Mouse (Mus musculus): Measurements from ENCODE around the gene Dao. TPM values are rescaled to one million over a fixed set of nuclear protein-coding genes. Genes with fewer than 3 reads are reported as not detected.

Dao gene
- polyA plus RNA-seq (2015; fragmentation: Nextera tagmentation; extraction: Ambion mirVana), result not detected in 2 replicates

GRCm38 (mm10) chr5:114003542-114003941 lies at the start of gene Dao:
Dao (plus strand) TSS chr5:114003703.
- Histone ChIP-seq H3K27ac (replicated peaks) (no peak within 1 kb of the TSS), H3K36me3 (no peaks in the 10 kb centered on the region), H3K27me3 (no peaks in the 10 kb centered on the region)

DNA sequence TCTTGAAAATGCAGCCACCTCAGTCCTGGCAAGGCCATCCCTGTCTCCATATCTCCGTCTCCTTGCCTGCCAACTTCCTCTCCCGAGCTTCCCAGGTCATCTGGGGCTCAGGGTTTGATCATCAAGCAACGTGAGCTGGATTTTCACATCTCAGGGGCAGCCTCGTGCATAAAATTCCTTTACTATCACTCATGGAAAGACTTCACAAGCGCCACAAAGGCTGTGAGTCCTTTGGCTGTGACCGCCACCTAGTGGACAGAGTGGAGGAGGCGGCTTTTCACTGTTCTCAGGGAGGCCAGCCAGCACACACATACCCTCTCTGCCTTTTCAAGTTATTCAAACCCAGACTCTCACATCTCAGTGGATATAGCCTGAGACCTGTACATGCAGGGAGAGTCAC lies 49.1 kb upstream of the Dao start:
- H3K9ac ChIP-seq, result no peak overlapping the region
- H3K4me1 ChIP-seq (replicated peaks), result peaks cover 18% of the 10 kb centered on the region; the same call in 1 of the 2 replicates
- H3K4me3 ChIP-seq, result no peak overlapping the region
- ATAC-seq (ENCODE audit: low read depth), result peak; percentile 44; the same call in 1 of the 2 replicates
- H3K27me3 ChIP-seq, result no peaks in the 10 kb centered on the region
- no peaks in the 10 kb centered on the region for H3K9me3 ChIP-seq
- H3K4me2 ChIP-seq, result no peak overlapping the region
- peaks cover 72% of the 10 kb centered on the region for H3K36me3 ChIP-seq
- WGBS, result 13% methylated on average over 7 of the region's 7 CpGs
- H3K27ac ChIP-seq (replicated peaks), result peak overlapping the region; percentile 49; the same call in 1 of the 2 replicates

More at GRCm38 (mm10) chr5:114003542-114003941, at the start of gene Dao:
- peaks cover 10% of the 10 kb centered on the region for H3K4me1 ChIP-seq (replicated peaks)
- no peaks in the 10 kb centered on the region for H3K9me3 ChIP-seq
- no peak within 1 kb of the TSS for H3K9ac ChIP-seq
- no peak within 1 kb of the TSS for H3K4me2 ChIP-seq
- no peak for ATAC-seq (ENCODE audit: low read depth)
- 65% methylated on average over 5 of the region's 5 CpGs for WGBS
- H3K4me3 ChIP-seq, result no peak within 1 kb of the TSS

DNA sequence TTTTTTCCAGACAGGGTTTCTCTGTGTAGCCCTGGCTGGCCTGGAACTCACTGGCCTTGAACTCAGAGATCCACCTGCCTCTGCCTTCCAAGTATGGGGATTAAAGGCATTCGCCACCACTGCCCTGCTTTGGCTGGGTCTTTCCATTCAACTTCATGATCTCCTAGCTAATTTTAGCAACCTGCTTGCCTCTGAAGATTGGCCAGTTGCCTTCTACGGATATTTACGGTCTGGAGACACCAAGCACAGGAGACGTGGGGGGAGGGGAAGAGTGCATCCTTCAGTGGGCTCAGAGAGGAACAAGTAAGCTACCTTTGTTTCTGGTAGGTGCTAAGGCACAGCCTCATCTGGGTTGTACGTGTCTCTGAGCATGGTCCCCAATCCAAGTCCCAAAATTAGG lies 48.2 kb upstream of the Dao start:
- WGBS, result 91% methylated on average over 5 of the region's 5 CpGs
- Histone ChIP-seq H3K36me3 (peaks cover 64% of the 10 kb centered on the region), H3K9ac (no peak overlapping the region), H3K4me1 (replicated peaks) (peaks cover 18% of the 10 kb centered on the region; the same call in 1 of the 2 replicates), H3K4me3 (no peak overlapping the region), H3K4me2 (no peak overlapping the region), H3K27me3 (no peaks in the 10 kb centered on the region), H3K27ac (replicated peaks) (no peak overlapping the region), H3K9me3 (no peaks in the 10 kb centered on the region)
- ATAC-seq (ENCODE audit: low read depth), result no peak

DNA sequence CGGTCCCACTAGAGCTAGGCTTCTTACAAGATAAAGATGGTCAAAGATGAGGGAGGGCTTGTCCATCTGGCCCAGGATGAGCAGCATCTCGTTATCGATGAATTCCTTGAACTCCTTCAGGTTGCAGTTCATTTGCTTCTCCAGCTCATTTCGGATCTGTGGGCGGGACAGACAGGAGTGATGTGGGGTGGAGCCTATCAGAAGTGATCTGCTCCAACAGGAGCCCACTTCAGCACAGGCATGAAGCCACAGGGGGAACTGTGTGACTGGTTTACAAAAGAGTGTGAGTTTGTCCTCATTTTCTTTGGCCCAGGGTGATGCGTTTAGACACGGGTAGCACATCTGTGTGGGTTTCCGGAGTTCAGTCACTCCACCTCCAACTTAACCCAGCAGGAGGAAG lies 47.8 kb upstream of the Dao start:
- Histone ChIP-seq H3K36me3 (peaks cover 64% of the 10 kb centered on the region), H3K4me1 (replicated peaks) (peaks cover 16% of the 10 kb centered on the region; the same call in 1 of the 2 replicates), H3K4me3 (no peak overlapping the region), H3K27ac (replicated peaks) (no peak overlapping the region), H3K27me3 (no peaks in the 10 kb centered on the region), H3K9ac (no peak overlapping the region), H3K4me2 (no peak overlapping the region), H3K9me3 (no peaks in the 10 kb centered on the region)
- WGBS, result 91% methylated on average over 8 of the region's 8 CpGs
- ATAC-seq (ENCODE audit: low read depth), result no peak

GRCm38 (mm10) chr5:113956510-113956909 lies 47.0 kb upstream of the Dao start:
- Histone ChIP-seq H3K4me1 (replicated peaks) (peaks cover 8% of the 10 kb centered on the region; the same call in 1 of the 2 replicates), H3K9ac (no peak overlapping the region), H3K27me3 (no peaks in the 10 kb centered on the region), H3K4me2 (no peak overlapping the region), H3K9me3 (no peaks in the 10 kb centered on the region), H3K27ac (replicated peaks) (no peak overlapping the region), H3K4me3 (no peak overlapping the region), H3K36me3 (peaks cover 64% of the 10 kb centered on the region)
- 0% methylated on average over 4 of the region's 4 CpGs for WGBS
- peak; percentile 32; the same call in 1 of the 2 replicates for ATAC-seq (ENCODE audit: low read depth)

DNA sequence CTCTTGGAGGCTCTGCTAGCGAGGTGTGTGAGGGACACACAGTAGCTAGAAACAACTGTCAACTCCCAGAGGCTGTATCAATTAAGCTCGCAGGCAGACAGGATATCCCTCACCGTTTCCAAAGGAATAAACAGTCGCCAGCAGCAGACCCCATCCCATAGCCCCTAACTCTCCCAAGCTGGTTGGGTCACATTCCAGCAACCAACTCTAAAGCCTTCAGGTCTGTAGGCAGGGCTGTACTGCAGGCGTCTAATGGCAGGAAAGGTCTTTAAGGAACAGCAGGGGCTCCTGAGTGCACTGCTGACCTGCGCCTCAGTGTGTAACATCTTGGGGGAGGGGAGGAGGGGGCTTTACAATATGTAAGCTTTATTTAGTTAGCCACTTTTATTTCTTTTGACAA lies 44.5 kb upstream of the Dao start:
- H3K9me3 ChIP-seq, result no peaks in the 10 kb centered on the region

DNA sequence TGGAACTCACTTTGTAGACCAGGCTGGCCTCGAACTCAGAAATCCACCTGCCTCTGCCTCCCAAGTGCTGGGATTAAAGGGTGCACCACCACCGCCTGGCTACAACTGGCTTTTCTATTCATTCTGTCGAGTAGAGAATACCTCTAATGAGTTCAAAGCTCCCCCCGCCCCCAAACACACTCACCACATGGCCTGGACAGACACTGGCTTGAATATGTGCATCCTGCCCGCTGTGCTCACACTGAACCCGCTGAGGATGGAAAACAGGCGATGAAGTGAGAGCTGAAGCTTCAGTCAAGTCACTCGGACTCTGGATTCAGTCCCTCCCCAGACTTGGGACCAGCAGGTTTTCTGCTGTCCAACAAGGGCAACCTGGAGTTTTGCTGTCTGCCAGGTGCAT lies 43.1 kb upstream of the Dao start:
- H3K9me3 ChIP-seq, result no peaks in the 10 kb centered on the region
- no peak overlapping the region for H3K9ac ChIP-seq
- H3K27me3 ChIP-seq, result no peaks in the 10 kb centered on the region
- H3K4me1 ChIP-seq (replicated peaks), result peaks cover 8% of the 10 kb centered on the region; the same call in 1 of the 2 replicates
- WGBS, result 72% methylated on average over 8 of the region's 8 CpGs
- H3K36me3 ChIP-seq, result peaks cover 58% of the 10 kb centered on the region
- H3K4me3 ChIP-seq, result no peak overlapping the region
- no peak for ATAC-seq (ENCODE audit: low read depth)
- no peak overlapping the region for H3K4me2 ChIP-seq
- H3K27ac ChIP-seq (replicated peaks), result no peak overlapping the region

More for the DNA sequence above, 44.5 kb upstream of the Dao start:
- peaks cover 52% of the 10 kb centered on the region for H3K36me3 ChIP-seq
- WGBS, result 8% methylated on average over 6 of the region's 6 CpGs
- H3K27ac ChIP-seq (replicated peaks), result no peak overlapping the region
- no peak overlapping the region for H3K9ac ChIP-seq
- H3K4me2 ChIP-seq, result no peak overlapping the region
- H3K4me1 ChIP-seq (replicated peaks), result peaks cover 8% of the 10 kb centered on the region; the same call in 1 of the 2 replicates
- ATAC-seq (ENCODE audit: low read depth), result no peak
- no peak overlapping the region for H3K4me3 ChIP-seq
- no peaks in the 10 kb centered on the region for H3K27me3 ChIP-seq

DNA sequence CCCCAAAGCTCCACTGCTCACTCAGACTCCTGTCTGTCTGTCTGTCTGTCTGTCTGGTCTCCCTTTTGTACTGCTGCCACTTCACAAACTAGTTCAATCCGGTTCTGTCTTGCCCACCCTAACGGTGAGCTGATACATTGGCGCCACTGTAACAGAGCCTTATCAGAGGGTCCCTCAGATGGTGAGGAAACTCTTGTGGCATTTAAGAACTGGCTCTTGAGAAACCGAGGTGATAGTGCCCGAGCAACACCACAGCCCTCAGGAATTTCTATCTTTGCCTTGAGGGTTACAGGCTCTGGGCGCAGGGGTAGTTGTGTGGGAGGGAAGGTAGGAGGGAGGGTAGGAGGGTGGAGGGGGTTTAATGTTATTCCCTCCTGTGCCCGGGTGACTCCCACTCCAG lies 41.7 kb upstream of the Dao start:
- ATAC-seq (ENCODE audit: low read depth), result no peak
- H3K36me3 ChIP-seq, result peaks cover 66% of the 10 kb centered on the region
- H3K27ac ChIP-seq (replicated peaks), result no peak overlapping the region
- no peak overlapping the region for H3K4me2 ChIP-seq
- H3K9me3 ChIP-seq, result no peaks in the 10 kb centered on the region
- 82% methylated on average over 7 of the region's 7 CpGs for WGBS
- no peak overlapping the region for H3K9ac ChIP-seq
- H3K4me1 ChIP-seq (replicated peaks), result peaks cover 8% of the 10 kb centered on the region; the same call in 1 of the 2 replicates
- no peaks in the 10 kb centered on the region for H3K27me3 ChIP-seq
- no peak overlapping the region for H3K4me3 ChIP-seq

- WGBS, result 90% methylated on average over 14 of the region's 14 CpGs
- Histone ChIP-seq H3K4me1 (replicated peaks) (no peaks in the 10 kb centered on the region), H3K4me2 (no peak overlapping the region), H3K36me3 (peaks cover 76% of the 10 kb centered on the region), H3K9ac (no peak overlapping the region), H3K27me3 (no peaks in the 10 kb centered on the region), H3K27ac (replicated peaks) (no peak overlapping the region), H3K9me3 (no peaks in the 10 kb centered on the region), H3K4me3 (no peak overlapping the region)
- no peak for ATAC-seq (ENCODE audit: low read depth)
Measured at GRCm38 (mm10) chr5:113964972-113965371, 38.5 kb upstream of the Dao start.

- H3K9me3 ChIP-seq, result no peaks in the 10 kb centered on the region
- whole genome bisulfite sequencing, result 96% methylated on average over 7 of the region's 7 CpGs
- no peaks in the 10 kb centered on the region for H3K4me1 ChIP-seq (replicated peaks)
- H3K36me3 ChIP-seq, result peaks cover 77% of the 10 kb centered on the region
- no peak for ATAC-seq (ENCODE audit: low read depth)
- H3K4me3 ChIP-seq, result no peak overlapping the region
- no peak overlapping the region for H3K27ac ChIP-seq (replicated peaks)
- no peak overlapping the region for H3K9ac ChIP-seq
- H3K4me2 ChIP-seq, result no peak overlapping the region
- no peaks in the 10 kb centered on the region for H3K27me3 ChIP-seq
Measured at GRCm38 (mm10) chr5:113965659-113966185, 37.8 kb upstream of the Dao start.

GRCm38 (mm10) chr5:113966452-113967150 lies 36.9 kb upstream of the Dao start:
- H3K4me1 ChIP-seq (replicated peaks), result no peaks in the 10 kb centered on the region
- no peak overlapping the region for H3K9ac ChIP-seq
- H3K27me3 ChIP-seq, result no peaks in the 10 kb centered on the region
- peaks cover 69% of the 10 kb centered on the region for H3K36me3 ChIP-seq
- H3K27ac ChIP-seq (replicated peaks), result no peak overlapping the region
- WGBS, result 93% methylated on average over 13 of the region's 13 CpGs
- no peak overlapping the region for H3K4me2 ChIP-seq
- no peaks in the 10 kb centered on the region for H3K9me3 ChIP-seq
- no peak for ATAC-seq (ENCODE audit: low read depth)
- no peak overlapping the region for H3K4me3 ChIP-seq

GRCm38 (mm10) chr5:113968371-113968770 lies 35.1 kb upstream of the Dao start:
- Histone ChIP-seq H3K27me3 (no peaks in the 10 kb centered on the region), H3K9me3 (no peaks in the 10 kb centered on the region), H3K4me3 (no peak overlapping the region), H3K4me2 (no peak overlapping the region), H3K27ac (replicated peaks) (no peak overlapping the region), H3K36me3 (peaks cover 68% of the 10 kb centered on the region), H3K4me1 (replicated peaks) (peaks cover 15% of the 10 kb centered on the region), H3K9ac (no peak overlapping the region)
- ATAC-seq (ENCODE audit: low read depth), result no peak
- WGBS, result 80% methylated on average over 11 of the region's 11 CpGs

Data from neural tube, embryonic 13.5 days (tissue).